Mouse (Mus musculus): ENCODE measurements around the gene Cdkn1b.

Gene Cdkn1b

DNA sequence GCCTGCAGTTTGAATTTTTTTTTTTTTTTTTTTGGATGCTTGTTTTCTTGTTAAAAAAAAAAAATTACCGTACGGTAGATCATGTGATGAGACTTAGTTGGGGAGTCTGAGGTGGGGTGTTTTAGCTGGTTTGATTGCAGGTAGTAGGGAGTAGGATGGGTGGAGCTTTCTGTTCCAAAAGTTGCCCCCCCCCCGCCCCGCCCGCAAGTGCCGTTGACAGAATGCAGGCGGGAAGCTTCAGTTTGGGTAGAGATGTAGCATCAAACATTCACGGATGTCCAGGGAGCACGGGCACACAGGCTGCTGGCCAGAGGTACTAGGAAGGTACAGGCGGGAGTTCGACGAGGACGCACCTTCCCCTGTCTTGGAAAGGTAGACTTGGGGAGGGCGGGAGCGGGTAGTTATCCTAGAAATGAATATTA lies 8.7 kb downstream of the Cdkn1b start:
- DNase-seq (ENCODE audit: low read depth, low spot score) = no peak

- DNase-seq (ENCODE audit: low read depth, low spot score) = no peak
Observed at GRCm38 (mm10) chr6:134929926-134930325, 9.7 kb downstream of the Cdkn1b start.

- no peak for DNase-seq (ENCODE audit: low read depth, low spot score)
Observed at GRCm38 (mm10) chr6:134930383-134930782, 10.2 kb downstream of the Cdkn1b start.

GRCm38 (mm10) chr6:134931146-134931545 lies 10.9 kb downstream of the Cdkn1b start:
- no peak for DNase-seq (ENCODE audit: low read depth, low spot score)

GRCm38 (mm10) chr6:134932486-134933206 lies 12.4 kb downstream of the Cdkn1b start:
- DNase-seq (ENCODE audit: low read depth, low spot score) = no peak

- DNase-seq (ENCODE audit: low read depth, low spot score) = no peak
Observed at GRCm38 (mm10) chr6:134933207-134933558, 13.0 kb downstream of the Cdkn1b start.

DNA sequence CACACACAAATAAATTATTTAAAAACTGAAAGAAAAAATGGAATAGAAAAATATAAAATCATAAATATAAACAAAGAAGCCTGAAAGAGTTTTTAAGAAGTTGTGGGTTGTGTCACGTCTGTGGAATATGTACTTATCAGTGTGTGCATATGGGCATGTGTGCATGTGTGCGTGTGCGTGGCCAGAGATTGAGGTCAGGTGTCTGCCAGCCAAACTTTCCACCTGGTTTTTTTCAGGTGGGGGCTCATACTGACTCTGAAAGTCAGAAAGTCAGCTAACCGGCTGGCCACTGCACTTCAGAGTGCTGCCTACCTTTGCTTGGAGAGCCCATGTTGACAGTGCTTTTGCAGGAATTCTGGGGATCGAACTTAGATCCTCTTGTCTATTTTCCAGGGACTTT lies 14.1 kb downstream of the Cdkn1b start:
- DNase-seq (ENCODE audit: low read depth, low spot score) = no peak

- DNase-seq (ENCODE audit: low read depth, low spot score) = no peak
Observed at GRCm38 (mm10) chr6:134939781-134940180, 19.6 kb downstream of the Cdkn1b start.

GRCm38 (mm10) chr6:134943759-134944407 lies 23.7 kb downstream of the Cdkn1b start:
- no peak for DNase-seq (ENCODE audit: low read depth, low spot score)

GRCm38 (mm10) chr6:134946054-134946453 lies 25.9 kb downstream of the Cdkn1b start:
- DNase-seq (ENCODE audit: low read depth, low spot score) = no peak

- no peak for DNase-seq (ENCODE audit: low read depth, low spot score)
Observed at GRCm38 (mm10) chr6:134946858-134947257, 26.7 kb downstream of the Cdkn1b start.

- peak; percentile 37 for DNase-seq (ENCODE audit: low read depth, low spot score)
Observed at GRCm38 (mm10) chr6:134947311-134948087, 27.3 kb downstream of the Cdkn1b start.

DNA sequence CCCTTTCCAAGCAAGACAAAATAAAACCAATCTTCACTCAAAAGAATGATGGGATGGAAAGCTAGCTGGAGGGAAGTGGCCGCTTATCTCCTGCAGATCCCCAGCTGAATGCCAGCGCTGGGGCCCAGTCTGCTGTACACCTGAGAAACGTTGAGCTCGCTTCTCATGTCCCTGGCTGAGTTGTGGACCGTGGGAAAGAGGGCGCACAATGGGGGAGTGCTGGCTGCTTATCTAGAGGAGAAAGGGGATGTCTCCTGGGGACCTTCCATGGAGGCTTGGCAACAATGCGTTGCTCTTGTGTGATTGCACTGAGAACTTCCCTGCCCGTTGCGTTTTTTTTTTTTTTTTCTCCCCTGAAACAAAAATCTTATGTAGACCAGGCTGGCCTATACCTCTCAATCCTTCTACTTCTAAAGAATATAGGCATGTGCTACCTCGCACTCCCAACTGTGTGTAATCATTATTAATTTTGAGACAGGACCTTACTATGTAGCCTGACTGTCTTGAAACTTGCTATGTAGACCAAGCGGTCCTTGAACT lies 28.4 kb downstream of the Cdkn1b start:
- no peak for DNase-seq (ENCODE audit: low read depth, low spot score)

DNA sequence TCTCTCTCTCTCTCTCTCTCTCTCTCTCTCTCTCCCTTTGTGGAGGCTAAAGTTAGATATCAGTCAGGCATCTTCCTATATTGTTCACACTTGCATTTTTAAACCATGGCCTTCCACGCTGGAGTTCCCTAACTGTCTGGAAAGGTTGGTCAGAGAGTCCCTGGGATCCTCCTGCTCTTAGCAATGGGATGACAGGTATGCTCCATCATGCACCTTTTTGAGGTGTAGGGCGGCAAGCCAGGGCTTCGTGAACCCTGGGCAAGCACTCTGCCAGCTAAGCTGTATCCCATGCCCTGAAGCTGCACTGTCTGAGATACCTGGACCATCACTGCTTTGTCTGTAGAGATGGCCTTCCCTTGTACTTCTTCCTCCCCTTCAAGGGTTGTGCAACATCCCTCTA lies 29.0 kb downstream of the Cdkn1b start:
- DNase-seq (ENCODE audit: low read depth, low spot score) = no peak

GRCm38 (mm10) chr6:134951364-134951763 lies 31.2 kb downstream of the Cdkn1b start:
- DNase-seq (ENCODE audit: low read depth, low spot score) = no peak

DNA sequence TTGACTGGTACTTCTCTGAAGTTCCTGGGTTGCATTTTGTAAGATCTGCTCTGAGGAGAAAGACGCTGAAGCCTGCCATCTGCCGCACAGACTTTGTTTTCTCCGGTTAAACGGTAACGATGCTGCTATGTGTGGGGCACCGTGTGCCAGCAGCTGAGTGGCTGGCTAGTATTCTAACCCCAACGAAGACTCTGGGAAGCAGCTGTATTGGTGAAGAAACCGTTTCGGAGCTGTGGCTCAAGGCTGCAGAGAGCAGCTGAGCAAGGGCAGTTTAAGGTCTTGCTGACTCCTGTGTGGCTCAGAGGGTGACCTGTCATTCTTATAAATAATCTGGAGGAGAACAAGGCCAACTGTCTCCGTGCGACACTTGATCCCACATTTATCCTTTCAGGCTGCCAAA lies 33.8 kb downstream of the Cdkn1b start:
- DNase-seq (ENCODE audit: low read depth, low spot score) = no peak

DNA sequence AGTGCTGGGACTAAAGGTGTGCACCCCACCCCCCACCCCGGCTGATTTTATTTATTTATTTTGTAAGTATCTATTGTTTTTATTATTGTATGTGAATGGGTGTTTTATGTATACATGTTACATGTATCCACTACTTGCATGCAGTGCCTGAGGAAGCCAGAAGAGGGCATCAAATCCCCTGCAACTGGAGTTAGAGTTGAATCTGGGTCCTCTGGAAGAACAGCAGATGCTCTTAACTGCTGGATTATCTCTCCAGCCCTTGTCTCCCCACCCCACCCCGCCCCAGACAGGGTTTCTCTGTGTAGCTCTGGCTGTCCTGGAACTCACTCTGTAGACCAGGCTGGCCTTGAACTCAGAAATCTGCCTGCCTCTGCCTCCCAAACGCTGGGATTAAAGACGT lies 36.2 kb downstream of the Cdkn1b start:
- no peak for DNase-seq (ENCODE audit: low read depth, low spot score)

- no peak for DNase-seq (ENCODE audit: low read depth, low spot score)
Observed at GRCm38 (mm10) chr6:134961286-134961685, 41.1 kb downstream of the Cdkn1b start.

- no peak for DNase-seq (ENCODE audit: low read depth, low spot score)
Observed at GRCm38 (mm10) chr6:134961858-134962517, 41.8 kb downstream of the Cdkn1b start.

- DNase-seq (ENCODE audit: low read depth, low spot score) = no peak
Observed at GRCm38 (mm10) chr6:134962518-134962893, 42.3 kb downstream of the Cdkn1b start.

DNA sequence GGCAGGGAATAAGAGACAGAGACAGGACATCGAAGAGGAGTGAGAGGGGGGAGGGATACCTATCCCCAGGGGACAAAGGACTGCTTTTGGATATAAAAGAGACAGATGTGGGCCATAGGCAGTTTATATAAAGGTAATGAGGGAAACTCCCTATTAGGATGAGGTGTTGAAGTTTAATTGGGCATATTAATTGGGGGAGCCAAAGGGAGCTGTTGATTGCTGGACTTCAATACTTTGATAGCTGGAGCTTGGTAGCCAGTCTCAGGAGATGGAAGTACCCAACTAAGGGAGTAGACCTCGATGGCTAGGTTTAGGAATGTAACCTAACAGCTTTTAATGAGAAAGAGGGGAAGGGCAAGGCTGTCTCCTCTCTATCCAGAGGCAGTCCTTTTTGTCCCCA lies 43.7 kb downstream of the Cdkn1b start:
- DNase-seq (ENCODE audit: low read depth, low spot score) = no peak

DNA sequence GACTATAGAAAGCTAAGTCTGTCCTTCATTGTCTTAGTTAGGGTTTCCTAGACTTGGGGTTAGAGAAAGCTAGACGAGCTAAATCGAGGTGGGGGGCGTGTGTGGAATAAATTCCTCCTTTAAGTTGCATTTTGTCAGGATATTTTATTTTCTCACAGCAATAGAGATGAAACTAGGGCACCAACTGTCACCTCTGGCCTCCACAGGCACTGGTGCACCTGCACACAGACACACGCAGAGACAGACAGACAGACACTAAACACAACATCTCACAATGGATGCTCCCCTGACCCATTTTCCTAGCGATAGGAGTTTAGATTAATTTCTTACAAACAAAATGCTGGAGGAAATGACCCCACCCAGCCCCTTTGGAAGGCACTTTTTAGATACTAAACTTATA lies 46.5 kb downstream of the Cdkn1b start:
- DNase-seq (ENCODE audit: low read depth, low spot score) = no peak

All from embryo, embryonic 11.5 days (tissue).